Mouse (Mus musculus): Measurements from ENCODE around the gene Usp3.

DNA sequence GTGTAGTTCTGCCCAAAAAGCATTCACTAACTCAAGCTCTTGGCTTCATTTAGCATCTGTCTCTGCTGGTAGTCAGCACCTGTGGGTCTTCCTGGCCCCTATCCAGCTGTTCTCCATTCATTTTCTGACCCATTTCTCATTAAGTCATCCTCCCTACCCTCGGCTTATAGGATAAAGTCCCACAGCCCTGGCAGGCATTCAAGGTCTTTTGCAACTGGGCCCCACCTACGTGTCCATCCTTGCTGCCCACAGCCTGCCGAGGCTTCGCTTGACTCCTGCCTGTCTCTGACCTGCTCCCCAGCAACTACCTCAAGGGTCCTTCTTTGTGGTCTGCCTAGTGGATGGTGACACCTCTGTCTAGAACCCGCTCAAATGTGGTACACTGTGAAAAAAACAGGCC is 33.7 kb upstream of the Usp3 start:
- TF ChIP-seq CTCF (IDR thresholded peaks at IDR 0.05; ENCODE audit: low read depth) (no peak), EP300 (IDR thresholded peaks at IDR 0.05; ENCODE audit: low read depth) (no peak)
